Mouse (Mus musculus): ENCODE data around the gene Me1. TPM values are rescaled to one million over a fixed set of nuclear protein-coding genes. Genes with fewer than 3 reads are reported as not detected.
A peak's percentile ranks its signal among the peaks of the same experiment; 100 is the strongest.

Gene Me1
- polyA plus RNA-seq, 1 experiment from 2014 or later = 21.7 TPM

- no peak for TF ChIP-seq CTCF (IDR thresholded peaks at IDR 0.05; ENCODE audit: low read depth)
- Histone ChIP-seq H3K4me2 (ENCODE audit: low read length) (peak overlapping the region; percentile 85), H3K9me3 (replicated peaks; ENCODE audit: low read length) (no peaks in the 10 kb centered on the region), H3K9ac (ENCODE audit: low read depth, low read length) (peak overlapping the region; percentile 71), H3K27ac (no peak overlapping the region), H3K4me3 (replicated peaks; ENCODE audit: low read depth, low read length) (peak overlapping the region; percentile 66), H3K27me3 (ENCODE audit: insufficient read depth, low read length) (no peaks in the 10 kb centered on the region), H3K4me1 (replicated peaks; ENCODE audit: insufficient read depth, low read length) (no peaks in the 10 kb centered on the region), H3K36me3 (ENCODE audit: insufficient read depth, low read length) (no peaks in the 10 kb centered on the region)
- peak; percentile 55 for ATAC-seq (replicated peaks; ENCODE audit: low FRiP score, low read depth)
- DNase-seq (ENCODE audit: low spot score) = no peak
- under 1% methylated on average over 50 of the region's 56 CpGs for WGBS
Observed at GRCm38 (mm10) chr9:86695199-86695817, 445 bp downstream of the Me1 start.

GRCm38 (mm10) chr9:86694644-86695043 is 1.1 kb downstream of the Me1 start:
- no peaks in the 10 kb centered on the region for H3K9me3 ChIP-seq (replicated peaks; ENCODE audit: low read length)
- DNase-seq (ENCODE audit: low spot score) (no peak), ATAC-seq (replicated peaks; ENCODE audit: low FRiP score, low read depth) (no peak)
- no peak overlapping the region for H3K4me3 ChIP-seq (replicated peaks; ENCODE audit: low read depth, low read length)
- H3K9ac ChIP-seq (ENCODE audit: low read depth, low read length) = no peak overlapping the region
- no peak for TF ChIP-seq CTCF (IDR thresholded peaks at IDR 0.05; ENCODE audit: low read depth)
- H3K4me2 ChIP-seq (ENCODE audit: low read length) = no peak overlapping the region
- 94% methylated on average over 7 of the region's 7 CpGs for WGBS
- H3K36me3 ChIP-seq (ENCODE audit: insufficient read depth, low read length) = no peaks in the 10 kb centered on the region
- no peak overlapping the region for H3K27ac ChIP-seq
- no peaks in the 10 kb centered on the region for H3K4me1 ChIP-seq (replicated peaks; ENCODE audit: insufficient read depth, low read length)
- no peaks in the 10 kb centered on the region for H3K27me3 ChIP-seq (ENCODE audit: insufficient read depth, low read length)

GRCm38 (mm10) chr9:86693935-86694334 is 1.8 kb downstream of the Me1 start:
- ATAC-seq (replicated peaks; ENCODE audit: low FRiP score, low read depth) = no peak

GRCm38 (mm10) chr9:86692676-86693075 is 3.1 kb downstream of the Me1 start:
- no peak for DNase-seq (ENCODE audit: low spot score)
- Histone ChIP-seq H3K4me1 (replicated peaks; ENCODE audit: insufficient read depth, low read length) (no peaks in the 10 kb centered on the region), H3K27me3 (ENCODE audit: insufficient read depth, low read length) (no peaks in the 10 kb centered on the region), H3K9me3 (replicated peaks; ENCODE audit: low read length) (no peaks in the 10 kb centered on the region), H3K36me3 (ENCODE audit: insufficient read depth, low read length) (no peaks in the 10 kb centered on the region), H3K27ac (no peak overlapping the region), H3K4me2 (ENCODE audit: low read length) (no peak overlapping the region), H3K9ac (ENCODE audit: low read depth, low read length) (no peak overlapping the region), H3K4me3 (replicated peaks; ENCODE audit: low read depth, low read length) (no peak overlapping the region)
- TF ChIP-seq CTCF (IDR thresholded peaks at IDR 0.05; ENCODE audit: low read depth) = peak; percentile 27; the same call in 1 of the 2 replicates
- WGBS = 78% methylated on average over 3 of the region's 3 CpGs
- ATAC-seq (replicated peaks; ENCODE audit: low FRiP score, low read depth) = no peak

More at GRCm38 (mm10) chr9:86693935-86694334, 1.8 kb downstream of the Me1 start:
- no peak overlapping the region for H3K27ac ChIP-seq
- no peak overlapping the region for H3K4me3 ChIP-seq (replicated peaks; ENCODE audit: low read depth, low read length)
- DNase-seq (ENCODE audit: low spot score) = no peak
- H3K36me3 ChIP-seq (ENCODE audit: insufficient read depth, low read length) = no peaks in the 10 kb centered on the region
- H3K4me1 ChIP-seq (replicated peaks; ENCODE audit: insufficient read depth, low read length) = no peaks in the 10 kb centered on the region
- 87% methylated on average over 6 of the region's 6 CpGs for WGBS
- TF ChIP-seq CTCF (IDR thresholded peaks at IDR 0.05; ENCODE audit: low read depth) = no peak
- no peaks in the 10 kb centered on the region for H3K27me3 ChIP-seq (ENCODE audit: insufficient read depth, low read length)
- H3K9me3 ChIP-seq (replicated peaks; ENCODE audit: low read length) = no peaks in the 10 kb centered on the region
- no peak overlapping the region for H3K9ac ChIP-seq (ENCODE audit: low read depth, low read length)
- no peak overlapping the region for H3K4me2 ChIP-seq (ENCODE audit: low read length)

- WGBS = 81% methylated on average over 5 of the region's 5 CpGs
- no peak overlapping the region for H3K4me2 ChIP-seq (ENCODE audit: low read length)
- H3K27me3 ChIP-seq (ENCODE audit: insufficient read depth, low read length) = no peaks in the 10 kb centered on the region
- no peak for TF ChIP-seq CTCF (IDR thresholded peaks at IDR 0.05; ENCODE audit: low read depth)
- no peak overlapping the region for H3K9ac ChIP-seq (ENCODE audit: low read depth, low read length)
- no peak overlapping the region for H3K27ac ChIP-seq
- ATAC-seq (replicated peaks; ENCODE audit: low FRiP score, low read depth) (no peak), DNase-seq (ENCODE audit: low spot score) (no peak)
- H3K4me1 ChIP-seq (replicated peaks; ENCODE audit: insufficient read depth, low read length) = no peaks in the 10 kb centered on the region
- H3K9me3 ChIP-seq (replicated peaks; ENCODE audit: low read length) = no peaks in the 10 kb centered on the region
- H3K4me3 ChIP-seq (replicated peaks; ENCODE audit: low read depth, low read length) = no peak overlapping the region
- H3K36me3 ChIP-seq (ENCODE audit: insufficient read depth, low read length) = no peaks in the 10 kb centered on the region
Observed at GRCm38 (mm10) chr9:86692251-86692650, 3.5 kb downstream of the Me1 start.

- ATAC-seq (replicated peaks; ENCODE audit: low FRiP score, low read depth) = no peak
- Histone ChIP-seq H3K27me3 (ENCODE audit: insufficient read depth, low read length) (no peaks in the 10 kb centered on the region), H3K27ac (no peak overlapping the region), H3K9me3 (replicated peaks; ENCODE audit: low read length) (no peaks in the 10 kb centered on the region), H3K9ac (ENCODE audit: low read depth, low read length) (no peak overlapping the region), H3K4me2 (ENCODE audit: low read length) (no peak overlapping the region), H3K4me1 (replicated peaks; ENCODE audit: insufficient read depth, low read length) (no peaks in the 10 kb centered on the region), H3K4me3 (replicated peaks; ENCODE audit: low read depth, low read length) (no peak overlapping the region), H3K36me3 (ENCODE audit: insufficient read depth, low read length) (no peaks in the 10 kb centered on the region)
- WGBS = 88% methylated on average over 3 of the region's 3 CpGs
- no peak for DNase-seq (ENCODE audit: low spot score)
- no peak for TF ChIP-seq CTCF (IDR thresholded peaks at IDR 0.05; ENCODE audit: low read depth)
Observed at GRCm38 (mm10) chr9:86691101-86691500, 4.7 kb downstream of the Me1 start.
